Mouse (Mus musculus) adrenal gland, postnatal 14 days (tissue): ENCODE results near the gene Arpc2. TPM values are rescaled to one million over a fixed set of nuclear protein-coding genes. Genes with fewer than 3 reads are reported as not detected.
A peak's percentile ranks its signal among the peaks of the same experiment; 100 is the strongest.

Source experiments
- DNase-seq: peaks from one replicate; pipeline ENCODE4 v3.0.0; 2021; ENCODE audit warnings: mixed read lengths
- long read RNA-seq, 2 experiments: library from polyadenylated mRNA; stranded (forward); transcript quantifications; one replicate each; pipeline ENCODE4 v2.0.0; 2021
- total RNA-seq: library from RNA; stranded (reverse); gene quantifications from 2 replicates; pipeline ENCODE4 v1.2.3, GENCODE M21; 2021

Arpc2 gene
- 177 and 194 TPM in 2 replicates for total RNA-seq
- long read RNA-seq, experiment 1, transcript Arpc2-203 (11 exons, 1,439 nt): minor isoform, 120 of 282 reads
- long read RNA-seq, experiment 1, transcript Arpc2-201 (10 exons, 1,404 nt): major isoform, 147 of 282 reads
- long read RNA-seq, experiment 1, partial matches to known transcripts: 6 of 282 reads
- long read RNA-seq, experiment 1, other reads (novel, unspliced or antisense): 7 of 282 reads
- long read RNA-seq, experiment 2, transcript Arpc2-203 (11 exons, 1,439 nt): minor isoform, 94 of 252 reads
- long read RNA-seq, experiment 2, transcript Arpc2-201 (10 exons, 1,404 nt): major isoform, 144 of 252 reads
- long read RNA-seq, experiment 2, partial matches to known transcripts: 6 of 252 reads
- long read RNA-seq, experiment 2, other reads (novel, unspliced or antisense): 8 of 252 reads

- peak; percentile 98 for DNase-seq
Observed at GRCm38 (mm10) chr1:74235938-74236589, at the start of gene Arpc2. Gene Arpc2 (plus strand): TSS chr1:74236084.

- peak; percentile 29 for DNase-seq
Observed at GRCm38 (mm10) chr1:74190471-74190870, 45.4 kb upstream of the Arpc2 start.

GRCm38 (mm10) chr1:74192711-74193110 is 43.2 kb upstream of the Arpc2 start:
- peak; percentile 27 for DNase-seq

- DNase-seq: no peak
Observed at GRCm38 (mm10) chr1:74194445-74194844, 41.4 kb upstream of the Arpc2 start, which contains the start of gene Cxcr1. Gene Cxcr1 (minus strand): TSS chr1:74194631.

GRCm38 (mm10) chr1:74195961-74196360 is 39.9 kb upstream of the Arpc2 start:
- peak; percentile 45 for DNase-seq

- no peak for DNase-seq
Observed at GRCm38 (mm10) chr1:74196621-74197419, 39.1 kb upstream of the Arpc2 start.

GRCm38 (mm10) chr1:74197726-74198470 is 38.0 kb upstream of the Arpc2 start:
- DNase-seq: no peak

GRCm38 (mm10) chr1:74199046-74199445 is 36.8 kb upstream of the Arpc2 start:
- no peak for DNase-seq

GRCm38 (mm10) chr1:74201048-74201844 is 34.6 kb upstream of the Arpc2 start:
- DNase-seq: no peak

GRCm38 (mm10) chr1:74203457-74203856 is 32.4 kb upstream of the Arpc2 start:
- DNase-seq: no peak

GRCm38 (mm10) chr1:74205881-74206280 is 30.0 kb upstream of the Arpc2 start:
- peak; percentile 58 for DNase-seq

- DNase-seq: no peak
Observed at GRCm38 (mm10) chr1:74206642-74207041, 29.2 kb upstream of the Arpc2 start.

- no peak for DNase-seq
Observed at GRCm38 (mm10) chr1:74207906-74208305, 28.0 kb upstream of the Arpc2 start.

GRCm38 (mm10) chr1:74208941-74209340 is 26.9 kb upstream of the Arpc2 start:
- DNase-seq: no peak

GRCm38 (mm10) chr1:74219922-74220321 is 16.0 kb upstream of the Arpc2 start:
- no peak for DNase-seq

- peak; percentile 36 for DNase-seq
Observed at GRCm38 (mm10) chr1:74227317-74227716, 8.6 kb upstream of the Arpc2 start.

GRCm38 (mm10) chr1:74229942-74230341 is 5.9 kb upstream of the Arpc2 start:
- no peak for DNase-seq

GRCm38 (mm10) chr1:74230992-74231391 is 4.9 kb upstream of the Arpc2 start:
- DNase-seq: no peak

- peak; percentile 74 for DNase-seq
Observed at GRCm38 (mm10) chr1:74236590-74237317, 870 bp downstream of the Arpc2 start.

- no peak for DNase-seq
Observed at GRCm38 (mm10) chr1:74237671-74238070, 1.8 kb downstream of the Arpc2 start.
